Mouse (Mus musculus): ENCODE data around the gene Nup98. TPM values are rescaled to one million over a fixed set of nuclear protein-coding genes. Genes with fewer than 3 reads are reported as not detected.

Gene Nup98
- polyA plus RNA-seq, 1 experiment = 13.0 TPM

GRCm38 (mm10) chr7:102245775-102246174, 35.8 kb upstream of the Nup98 start:
- H3K27ac ChIP-seq (ENCODE audit: insufficient read depth, low read depth, low read length) = peak overlapping the region; percentile 32
- 27% methylated on average over 1 of the region's 1 CpGs for WGBS
- no peak overlapping the region for H3K4me3 ChIP-seq (ENCODE audit: insufficient read depth, low read depth, low read length)
- no peaks in the 10 kb centered on the region for H3K36me3 ChIP-seq (ENCODE audit: control insufficient read depth, insufficient read depth, low read length)
- H3K4me1 ChIP-seq (ENCODE audit: control insufficient read depth, insufficient read depth, low read length) = peaks cover 24% of the 10 kb centered on the region
- peak; percentile 14 for DNase-seq
- H3K27me3 ChIP-seq (replicated peaks; ENCODE audit: control insufficient read depth, insufficient read depth, low read length) = no peaks in the 10 kb centered on the region
- no peak for TF ChIP-seq POLR2A (IDR thresholded peaks at IDR 0.05; ENCODE audit: low read depth, low read length)
- no peak for TF ChIP-seq CTCF (conservative IDR thresholded peaks at IDR 0.05; ENCODE audit: insufficient read depth, insufficient read length, low read depth, low read length)

- DNase-seq = peak; percentile 36
- TF ChIP-seq CTCF (conservative IDR thresholded peaks at IDR 0.05; ENCODE audit: insufficient read depth, insufficient read length, low read depth, low read length) (no peak), POLR2A (IDR thresholded peaks at IDR 0.05; ENCODE audit: low read depth, low read length) (no peak)
- Histone ChIP-seq H3K4me3 (ENCODE audit: insufficient read depth, low read depth, low read length) (no peak overlapping the region), H3K4me1 (ENCODE audit: control insufficient read depth, insufficient read depth, low read length) (peaks cover 24% of the 10 kb centered on the region), H3K27me3 (replicated peaks; ENCODE audit: control insufficient read depth, insufficient read depth, low read length) (no peaks in the 10 kb centered on the region), H3K36me3 (ENCODE audit: control insufficient read depth, insufficient read depth, low read length) (no peaks in the 10 kb centered on the region), H3K27ac (ENCODE audit: insufficient read depth, low read depth, low read length) (peak overlapping the region; percentile 32; the same call in 1 of the 2 replicates)
- 71% methylated on average over 3 of the region's 3 CpGs for WGBS
These were observed 35.0 kb upstream of the Nup98 start for GRCm38 (mm10) chr7:102244782-102245535.

GRCm38 (mm10) chr7:102243870-102244269, 33.9 kb upstream of the Nup98 start:
- Histone ChIP-seq H3K4me1 (ENCODE audit: control insufficient read depth, insufficient read depth, low read length) (peaks cover 21% of the 10 kb centered on the region), H3K4me3 (ENCODE audit: insufficient read depth, low read depth, low read length) (no peak overlapping the region), H3K27ac (ENCODE audit: insufficient read depth, low read depth, low read length) (no peak overlapping the region), H3K36me3 (ENCODE audit: control insufficient read depth, insufficient read depth, low read length) (no peaks in the 10 kb centered on the region), H3K27me3 (replicated peaks; ENCODE audit: control insufficient read depth, insufficient read depth, low read length) (no peaks in the 10 kb centered on the region)
- TF ChIP-seq CTCF (conservative IDR thresholded peaks at IDR 0.05; ENCODE audit: insufficient read depth, insufficient read length, low read depth, low read length) (no peak), POLR2A (IDR thresholded peaks at IDR 0.05; ENCODE audit: low read depth, low read length) (no peak)
- peak; percentile 36 for DNase-seq
- 66% methylated on average over 2 of the region's 2 CpGs for WGBS

- no peaks in the 10 kb centered on the region for H3K27me3 ChIP-seq (replicated peaks; ENCODE audit: control insufficient read depth, insufficient read depth, low read length)
- 88% methylated on average over 3 of the region's 3 CpGs for WGBS
- peaks cover 16% of the 10 kb centered on the region for H3K4me1 ChIP-seq (ENCODE audit: control insufficient read depth, insufficient read depth, low read length)
- H3K4me3 ChIP-seq (ENCODE audit: insufficient read depth, low read depth, low read length) = no peak overlapping the region
- no peak for DNase-seq
- H3K27ac ChIP-seq (ENCODE audit: insufficient read depth, low read depth, low read length) = no peak overlapping the region
- TF ChIP-seq CTCF (conservative IDR thresholded peaks at IDR 0.05; ENCODE audit: insufficient read depth, insufficient read length, low read depth, low read length) (no peak), POLR2A (IDR thresholded peaks at IDR 0.05; ENCODE audit: low read depth, low read length) (no peak)
- no peaks in the 10 kb centered on the region for H3K36me3 ChIP-seq (ENCODE audit: control insufficient read depth, insufficient read depth, low read length)
These were observed 32.9 kb upstream of the Nup98 start for GRCm38 (mm10) chr7:102242917-102243316.

- no peaks in the 10 kb centered on the region for H3K27me3 ChIP-seq (replicated peaks; ENCODE audit: control insufficient read depth, insufficient read depth, low read length)
- WGBS = 80% methylated on average over 5 of the region's 5 CpGs
- H3K27ac ChIP-seq (ENCODE audit: insufficient read depth, low read depth, low read length) = no peak overlapping the region
- H3K36me3 ChIP-seq (ENCODE audit: control insufficient read depth, insufficient read depth, low read length) = no peaks in the 10 kb centered on the region
- TF ChIP-seq CTCF (conservative IDR thresholded peaks at IDR 0.05; ENCODE audit: insufficient read depth, insufficient read length, low read depth, low read length) (no peak), POLR2A (IDR thresholded peaks at IDR 0.05; ENCODE audit: low read depth, low read length) (no peak)
- no peak overlapping the region for H3K4me3 ChIP-seq (ENCODE audit: insufficient read depth, low read depth, low read length)
- DNase-seq = no peak
- H3K4me1 ChIP-seq (ENCODE audit: control insufficient read depth, insufficient read depth, low read length) = peaks cover 16% of the 10 kb centered on the region
These were observed 32.4 kb upstream of the Nup98 start for GRCm38 (mm10) chr7:102242371-102242770.

GRCm38 (mm10) chr7:102239591-102239990, 29.6 kb upstream of the Nup98 start:
- Histone ChIP-seq H3K36me3 (ENCODE audit: control insufficient read depth, insufficient read depth, low read length) (no peaks in the 10 kb centered on the region), H3K4me1 (ENCODE audit: control insufficient read depth, insufficient read depth, low read length) (no peaks in the 10 kb centered on the region), H3K27ac (ENCODE audit: insufficient read depth, low read depth, low read length) (no peak overlapping the region), H3K27me3 (replicated peaks; ENCODE audit: control insufficient read depth, insufficient read depth, low read length) (no peaks in the 10 kb centered on the region), H3K4me3 (ENCODE audit: insufficient read depth, low read depth, low read length) (no peak overlapping the region)
- TF ChIP-seq POLR2A (IDR thresholded peaks at IDR 0.05; ENCODE audit: low read depth, low read length) (no peak), CTCF (conservative IDR thresholded peaks at IDR 0.05; ENCODE audit: insufficient read depth, insufficient read length, low read depth, low read length) (no peak)
- no peak for DNase-seq
- WGBS = 95% methylated on average over 16 of the region's 16 CpGs

- TF ChIP-seq CTCF (conservative IDR thresholded peaks at IDR 0.05; ENCODE audit: insufficient read depth, insufficient read length, low read depth, low read length) = no peak
- TF ChIP-seq POLR2A (IDR thresholded peaks at IDR 0.05; ENCODE audit: low read depth, low read length) = no peak
- Histone ChIP-seq H3K27ac (ENCODE audit: insufficient read depth, low read depth, low read length) (no peak overlapping the region), H3K27me3 (replicated peaks; ENCODE audit: control insufficient read depth, insufficient read depth, low read length) (no peaks in the 10 kb centered on the region), H3K4me1 (ENCODE audit: control insufficient read depth, insufficient read depth, low read length) (no peaks in the 10 kb centered on the region), H3K36me3 (ENCODE audit: control insufficient read depth, insufficient read depth, low read length) (no peaks in the 10 kb centered on the region), H3K4me3 (ENCODE audit: insufficient read depth, low read depth, low read length) (no peak overlapping the region)
- WGBS = 91% methylated on average over 8 of the region's 8 CpGs
- no peak for DNase-seq
These were observed 28.8 kb upstream of the Nup98 start for GRCm38 (mm10) chr7:102238686-102239286.
